Mouse (Mus musculus) embryo, embryonic 11.5 days (tissue): ENCODE data around the gene Ankrd7.
"Not testable (repeated sequence)": the region's sequence is repeated elsewhere in the genome, so short reads cannot be mapped to it uniquely, and the experiment has no call there.

Experiments
- DNase-seq: peaks from one replicate; pipeline ENCODE4 v3.0.0-alpha.2; 2012; ENCODE audit warnings: low read depth, low spot score

The Ankrd7 gene

GRCm38 (mm10) chr6:18866018-18866417, at the start of gene Ankrd7:
Gene Ankrd7 (plus strand): TSS chr6:18866318.
- no peak for DNase-seq

GRCm38 (mm10) chr6:18819343-18819742, 46.8 kb upstream of the Ankrd7 start:
- DNase-seq, result peak; percentile 26

GRCm38 (mm10) chr6:18820246-18820645, 45.9 kb upstream of the Ankrd7 start:
- no peak for DNase-seq

- DNase-seq, result no peak
Measured at GRCm38 (mm10) chr6:18822812-18823211, 43.3 kb upstream of the Ankrd7 start.

- no peak for DNase-seq
Measured at GRCm38 (mm10) chr6:18832958-18833357, 33.2 kb upstream of the Ankrd7 start.

- DNase-seq, result not testable (repeated sequence)
Measured at GRCm38 (mm10) chr6:18844529-18844928, 21.6 kb upstream of the Ankrd7 start.

DNA sequence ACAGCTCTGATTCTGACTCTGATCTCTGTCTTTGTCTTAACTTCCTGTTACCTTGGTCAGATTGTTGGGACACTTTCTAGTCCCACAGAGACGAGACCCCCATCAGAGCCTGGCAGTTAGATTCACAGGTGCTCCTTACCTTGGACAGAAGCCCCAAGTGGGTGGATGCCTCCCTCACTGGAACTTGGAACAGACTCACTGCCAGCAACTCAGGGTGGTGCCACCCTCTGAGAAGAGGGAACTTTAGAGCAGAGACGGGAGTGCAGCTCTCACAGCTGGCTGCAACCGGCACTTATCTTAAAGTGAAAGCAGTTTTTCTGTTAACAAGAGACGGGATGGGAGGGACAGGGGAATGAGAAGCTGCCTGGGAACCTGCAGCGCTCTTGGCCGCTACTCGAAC, 20.5 kb upstream of the Ankrd7 start:
- not testable (repeated sequence) for DNase-seq

GRCm38 (mm10) chr6:18848051-18848701, 17.9 kb upstream of the Ankrd7 start, which contains the start of gene Lsm8:
Gene Lsm8 (plus strand): TSS chr6:18848579.
- peak; percentile 94 for DNase-seq

GRCm38 (mm10) chr6:18848702-18849061, 17.4 kb upstream of the Ankrd7 start:
- no peak for DNase-seq

GRCm38 (mm10) chr6:18855323-18855722, 10.8 kb upstream of the Ankrd7 start:
- no peak for DNase-seq

DNA sequence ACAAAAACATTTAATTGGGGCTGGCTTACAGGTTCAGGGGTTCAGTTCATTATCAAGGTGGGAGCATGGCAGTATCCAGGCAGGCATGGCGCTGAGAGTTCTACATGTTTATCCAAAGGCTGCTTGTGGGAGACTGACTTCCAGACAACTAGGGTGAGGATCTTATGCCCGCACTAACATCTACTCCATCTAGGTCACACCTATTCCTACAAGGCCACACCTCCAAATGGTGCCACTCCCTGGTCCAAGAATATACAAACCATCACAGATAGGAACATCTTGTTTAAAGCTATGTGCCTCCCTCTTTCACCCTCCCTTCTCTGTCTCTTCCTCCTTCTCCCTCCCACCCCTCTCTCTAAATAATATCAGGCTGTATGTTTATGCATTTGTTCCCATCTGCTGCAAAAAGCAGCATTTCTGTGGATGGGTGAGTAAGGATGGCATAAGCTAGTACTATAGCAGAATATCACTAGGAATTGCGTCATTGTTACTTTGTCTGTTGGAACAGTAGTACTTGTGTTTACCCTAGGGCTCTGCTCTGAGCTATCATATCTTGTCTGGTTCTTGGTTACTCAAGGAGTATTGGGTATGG, 9.5 kb upstream of the Ankrd7 start:
- DNase-seq, result no peak

GRCm38 (mm10) chr6:18889030-18889429, 22.9 kb downstream of the Ankrd7 start:
- no peak for DNase-seq

DNA sequence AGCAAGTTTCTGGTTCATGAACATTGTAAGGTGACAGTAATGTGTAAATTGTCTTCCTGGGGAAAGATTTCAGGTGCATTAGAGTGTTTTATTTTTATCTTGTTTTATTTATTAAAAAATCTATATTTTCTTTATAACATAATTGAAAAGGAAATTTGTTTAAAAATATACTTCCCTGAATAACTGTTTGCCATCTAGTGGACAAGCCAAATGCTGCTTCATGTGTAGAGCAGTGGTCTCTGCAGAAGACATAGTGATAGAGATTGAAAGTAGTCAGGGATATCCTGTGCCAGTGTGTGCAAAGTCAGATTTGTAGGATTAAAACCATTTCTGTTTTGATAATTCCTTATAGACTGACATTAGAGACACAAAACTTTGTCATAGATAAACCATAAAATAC, 28.0 kb downstream of the Ankrd7 start:
- no peak for DNase-seq

DNA sequence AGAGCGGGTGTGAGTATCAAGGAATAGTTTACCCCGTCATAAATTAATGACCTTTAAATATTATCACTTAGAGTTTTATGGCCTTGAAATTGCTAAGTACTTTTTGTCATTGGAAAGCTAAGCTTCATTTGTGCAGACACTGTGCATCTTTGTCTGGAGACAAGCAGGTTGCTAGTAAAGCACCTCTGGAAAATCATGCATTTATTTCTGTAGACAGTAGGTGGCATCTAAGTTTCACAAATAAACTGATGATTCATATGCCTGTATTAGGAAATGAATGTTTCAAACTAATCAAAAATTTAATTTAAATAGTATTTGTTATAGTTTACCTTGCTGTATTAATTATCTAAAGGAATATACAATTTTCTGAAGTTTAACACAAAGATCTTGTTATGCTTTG, 41.1 kb downstream of the Ankrd7 start:
- no peak for DNase-seq

DNA sequence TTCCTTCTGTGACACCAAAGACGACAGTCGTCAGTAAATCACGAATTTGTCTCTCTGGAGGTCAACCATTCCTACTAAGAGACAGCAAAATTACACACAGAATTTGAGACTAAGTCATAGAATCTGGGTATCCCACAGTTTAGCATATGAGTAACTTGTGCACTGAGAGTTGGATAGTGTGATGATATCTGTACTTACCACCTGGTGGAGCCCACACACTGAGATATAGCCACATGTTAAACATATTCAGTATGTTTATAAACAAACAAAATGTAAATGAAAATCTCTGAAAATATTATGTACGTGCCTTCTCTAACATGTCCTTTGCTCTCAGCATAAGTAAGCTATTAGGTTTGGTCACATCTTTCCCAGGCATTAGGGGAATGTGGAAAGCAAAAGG, 47.1 kb downstream of the Ankrd7 start:
- DNase-seq, result no peak

DNA sequence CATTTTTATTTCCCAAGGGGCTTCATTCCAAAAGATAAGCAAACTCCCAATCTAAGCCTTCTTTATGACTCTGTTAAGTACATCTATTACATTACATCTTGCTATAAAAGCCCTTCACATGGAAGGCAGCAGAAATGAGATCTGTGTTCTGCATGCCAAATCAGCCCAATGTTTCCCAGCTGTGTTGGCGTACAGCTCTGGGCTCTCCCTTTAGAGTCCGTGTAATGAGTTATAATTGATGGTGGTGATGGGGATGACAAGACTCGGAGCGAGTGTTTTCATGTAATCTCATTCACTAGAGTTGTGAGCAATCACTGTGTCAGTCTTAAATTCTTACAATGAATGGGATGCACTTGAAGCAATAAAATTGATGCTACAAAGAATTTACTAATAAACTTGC, 49.9 kb downstream of the Ankrd7 start:
- DNase-seq, result peak; percentile 1

GRCm38 (mm10) chr6:18916471-18916870, 50.4 kb downstream of the Ankrd7 start:
- no peak for DNase-seq
